Mouse (Mus musculus) lung, adult 2 months (tissue): ENCODE data around the gene Pif1.

ENCODE experiments used
- CTCF ChIP-seq: fragments of 200-500 bp; IDR thresholded peaks from 2 replicates; pipeline ENCODE4 v1.5.1; 2011; ENCODE audit warnings: mild to moderate bottlenecking, low read length, control low read depth; ENCODE audit not compliant: insufficient read depth
- POLR2A ChIP-seq: fragments of 200-500 bp; IDR thresholded peaks from 2 replicates; pipeline ENCODE4 v1.6.1; 2011; ENCODE audit warnings: low read depth, mild to moderate bottlenecking, control low read depth, low read length, borderline replicate concordance; ENCODE audit errors: extremely low read depth

DNA sequence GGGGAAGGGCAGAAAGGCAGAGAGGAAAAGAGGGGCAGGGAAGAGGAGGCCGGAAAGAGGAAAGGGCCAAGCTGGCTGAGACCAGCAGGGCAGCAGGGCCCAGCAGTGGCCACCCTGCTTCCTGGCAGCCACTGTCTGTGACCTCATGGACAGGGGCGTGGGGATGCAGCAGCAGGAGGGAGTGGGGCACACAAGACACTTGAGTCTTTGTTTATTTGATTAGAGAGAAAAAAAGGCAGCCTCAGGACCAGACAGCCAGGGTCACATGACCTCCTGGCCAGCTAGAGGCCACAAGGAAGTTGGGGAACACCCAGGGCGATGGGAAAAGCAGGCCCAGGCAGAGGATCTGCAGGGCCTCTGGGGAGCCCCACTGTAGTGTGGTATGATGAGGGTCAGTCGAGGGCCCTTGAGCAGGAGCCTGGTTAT is 24.9 kb upstream of the Pif1 start:
- no peak for TF ChIP-seq CTCF
- TF ChIP-seq POLR2A, result no peak
